Mouse (Mus musculus): ENCODE measurements at regions not wholly inside any gene's neighbourhood (a gene's known extent, or its start where the extent isn't known, plus 50 kb on each side); places are given as distances from the start of the nearest gene placed in this dataset.

DNA sequence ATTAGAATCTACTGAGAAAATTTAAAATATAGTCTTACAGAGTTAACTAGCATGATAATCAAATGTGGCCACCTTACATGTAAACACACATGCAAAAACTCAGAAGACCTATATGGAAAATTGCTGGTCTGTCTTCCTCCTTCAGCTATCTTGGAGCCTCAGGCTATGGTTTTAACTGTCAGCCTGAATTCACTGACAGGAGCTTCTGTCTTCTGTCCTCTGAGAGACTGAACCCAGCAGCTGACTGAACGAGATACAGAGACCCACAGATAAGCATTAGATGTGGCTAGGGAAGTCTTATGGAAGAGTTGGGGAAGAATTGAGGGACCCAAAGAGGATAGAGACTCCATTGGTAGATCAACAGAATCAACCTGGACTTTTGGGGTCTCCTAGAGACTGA, 360.0 kb upstream of the Meox2 start:
- DNase-seq (ENCODE audit: low read depth): no peak
- TF ChIP-seq CTCF (IDR thresholded peaks at IDR 0.05; ENCODE audit: borderline replicate concordance, extremely low read depth, insufficient read depth, insufficient read length) (no peak), POLR2A (IDR thresholded peaks at IDR 0.05; ENCODE audit: borderline replicate concordance, extremely low read depth, insufficient read depth, insufficient read length, poor library complexity, severe bottlenecking) (no peak)

DNA sequence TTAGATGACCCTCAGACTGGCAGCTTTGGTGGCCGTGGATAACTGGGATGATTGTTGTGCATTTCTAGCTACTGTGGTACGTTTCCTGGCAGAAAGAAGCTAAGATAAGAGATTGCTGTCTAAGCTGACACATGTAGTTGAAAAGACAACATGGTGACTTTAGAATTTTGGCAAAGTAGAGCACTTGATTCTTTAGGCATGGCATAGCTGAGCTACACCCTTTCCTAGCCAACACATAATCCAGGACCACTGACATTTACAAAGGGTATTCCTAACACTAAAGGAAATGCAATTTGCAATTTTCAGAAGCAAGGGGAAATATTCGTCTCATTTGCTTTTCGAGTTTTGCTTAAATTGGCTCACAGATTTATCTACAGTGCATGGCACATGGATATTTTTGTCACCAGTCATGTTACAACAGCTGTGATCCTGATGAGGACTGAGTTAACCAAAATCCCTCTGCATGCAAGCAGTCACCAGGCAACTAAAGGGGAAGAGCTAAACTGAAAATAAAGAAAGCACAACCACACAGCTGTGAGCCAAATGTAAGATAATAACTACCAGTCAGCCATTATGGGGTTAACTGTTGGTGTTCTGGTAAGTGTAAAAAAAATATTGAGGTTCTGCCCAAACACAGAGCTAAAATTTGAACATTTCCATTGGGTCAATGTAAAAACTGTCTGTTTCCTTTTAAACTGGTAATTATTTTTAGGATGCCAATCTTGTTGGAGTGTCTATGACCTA, 342.9 kb upstream of the Meox2 start:
- TF ChIP-seq CTCF (IDR thresholded peaks at IDR 0.05; ENCODE audit: borderline replicate concordance, extremely low read depth, insufficient read depth, insufficient read length) (no peak), POLR2A (IDR thresholded peaks at IDR 0.05; ENCODE audit: borderline replicate concordance, extremely low read depth, insufficient read depth, insufficient read length, poor library complexity, severe bottlenecking) (no peak)
- peak; percentile 6 for DNase-seq (ENCODE audit: low read depth)

DNA sequence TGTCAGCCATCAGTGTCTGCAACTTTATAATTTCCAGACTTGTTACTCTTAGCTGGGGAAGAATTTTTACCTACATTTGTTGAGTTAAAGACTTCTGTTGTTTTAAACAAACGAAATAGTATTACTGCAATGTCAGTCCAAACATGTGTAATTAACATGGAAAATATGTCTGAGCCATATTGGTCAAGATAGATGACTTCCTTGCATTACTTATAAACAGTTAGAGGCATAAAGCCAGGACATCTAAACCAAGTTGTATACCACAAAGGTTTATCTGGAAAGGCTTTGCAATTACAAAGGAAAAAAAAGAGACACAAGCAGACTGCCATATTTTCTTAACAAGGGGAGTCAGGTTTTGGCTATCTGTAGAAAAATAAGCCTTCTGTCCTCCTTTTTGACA, 342.2 kb upstream of the Meox2 start:
- no peak for TF ChIP-seq CTCF (IDR thresholded peaks at IDR 0.05; ENCODE audit: borderline replicate concordance, extremely low read depth, insufficient read depth, insufficient read length)
- TF ChIP-seq POLR2A (IDR thresholded peaks at IDR 0.05; ENCODE audit: borderline replicate concordance, extremely low read depth, insufficient read depth, insufficient read length, poor library complexity, severe bottlenecking): no peak
- no peak for DNase-seq (ENCODE audit: low read depth)

DNA sequence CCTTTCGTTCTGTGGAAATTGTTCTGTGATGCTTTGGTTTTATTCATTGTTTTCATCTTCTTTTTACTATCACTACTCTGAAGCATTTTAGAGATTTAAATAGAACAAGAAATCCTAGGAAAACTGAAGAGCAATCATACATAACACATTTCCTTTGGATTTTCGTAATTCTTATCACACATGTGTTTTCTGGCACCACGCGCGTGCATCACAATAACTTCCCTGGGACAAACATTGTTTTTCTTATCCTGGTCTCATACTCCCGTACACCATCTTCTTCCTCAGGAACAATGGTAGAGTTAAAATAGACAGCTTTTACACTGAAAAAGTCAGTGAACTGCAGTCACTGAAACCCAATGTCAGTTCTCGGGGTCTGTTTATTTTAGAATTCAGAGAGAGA, 327.6 kb upstream of the Meox2 start:
- TF ChIP-seq POLR2A (IDR thresholded peaks at IDR 0.05; ENCODE audit: borderline replicate concordance, extremely low read depth, insufficient read depth, insufficient read length, poor library complexity, severe bottlenecking): no peak
- no peak for TF ChIP-seq CTCF (IDR thresholded peaks at IDR 0.05; ENCODE audit: borderline replicate concordance, extremely low read depth, insufficient read depth, insufficient read length)

DNA sequence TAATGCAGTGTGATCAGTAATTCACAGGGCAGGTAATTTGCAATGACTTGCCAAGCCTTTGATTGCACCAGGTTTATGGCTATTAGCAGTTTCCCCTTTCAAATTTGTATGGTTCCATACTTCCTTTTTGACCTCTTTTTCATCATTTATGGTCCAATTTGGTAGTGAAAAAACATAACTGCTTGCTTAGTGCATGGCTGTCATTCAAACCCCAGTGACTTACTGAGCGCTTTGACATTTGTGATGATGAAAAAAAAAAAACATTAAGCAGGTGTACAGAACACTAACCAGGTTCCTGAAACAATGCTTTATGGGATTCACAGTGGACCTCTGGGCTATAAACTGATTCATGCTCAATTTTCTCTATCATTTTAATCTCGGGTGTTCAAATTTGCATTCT, 317.5 kb upstream of the Meox2 start:
- peak; percentile 4 for DNase-seq (ENCODE audit: low read depth)
- TF ChIP-seq POLR2A (IDR thresholded peaks at IDR 0.05; ENCODE audit: borderline replicate concordance, extremely low read depth, insufficient read depth, insufficient read length, poor library complexity, severe bottlenecking) (no peak), CTCF (IDR thresholded peaks at IDR 0.05; ENCODE audit: borderline replicate concordance, extremely low read depth, insufficient read depth, insufficient read length) (no peak)

More for the DNA sequence above, 327.6 kb upstream of the Meox2 start:
- DNase-seq (ENCODE audit: low read depth): no peak

DNA sequence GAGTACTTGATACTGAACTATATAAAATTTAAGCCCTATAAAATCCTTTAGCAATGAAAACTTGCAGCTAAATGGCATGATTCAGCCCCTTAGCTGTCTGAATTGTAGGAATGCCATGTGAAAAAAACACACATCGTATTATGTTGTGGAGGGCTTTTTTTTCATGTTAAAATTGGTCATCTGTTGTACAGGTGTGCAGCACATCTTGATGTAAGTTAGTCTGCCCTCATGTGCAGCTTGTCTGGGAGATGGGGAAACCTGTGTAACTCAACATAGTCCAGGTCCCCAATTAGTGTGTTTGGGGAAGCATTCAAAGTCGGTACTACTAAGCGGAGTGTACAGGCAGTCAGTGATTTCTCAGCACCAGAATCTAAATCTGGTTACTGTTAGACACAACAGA, 316.9 kb upstream of the Meox2 start:
- TF ChIP-seq CTCF (IDR thresholded peaks at IDR 0.05; ENCODE audit: borderline replicate concordance, extremely low read depth, insufficient read depth, insufficient read length) (no peak), POLR2A (IDR thresholded peaks at IDR 0.05; ENCODE audit: borderline replicate concordance, extremely low read depth, insufficient read depth, insufficient read length, poor library complexity, severe bottlenecking) (no peak)

DNA sequence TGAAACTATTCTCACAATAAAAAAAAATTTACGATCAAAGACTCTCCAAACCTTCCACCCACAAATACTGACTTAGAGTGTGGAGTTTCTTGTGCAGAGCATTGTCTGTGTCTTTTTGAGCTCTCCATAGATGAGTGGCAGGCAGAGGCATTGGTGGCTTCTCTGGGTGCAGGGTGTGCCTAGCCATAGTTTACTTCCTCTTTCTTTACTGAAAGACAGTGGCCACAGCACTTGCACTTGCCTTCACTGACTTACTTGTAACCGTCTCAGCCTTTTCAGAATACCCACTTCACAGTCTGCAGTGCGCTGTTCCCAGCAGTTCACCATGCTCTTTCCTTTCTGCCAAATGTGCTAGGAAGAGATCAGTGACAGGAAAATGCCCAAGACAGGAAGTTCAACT, 316.1 kb upstream of the Meox2 start:
- no peak for DNase-seq (ENCODE audit: low read depth)
- TF ChIP-seq POLR2A (IDR thresholded peaks at IDR 0.05; ENCODE audit: borderline replicate concordance, extremely low read depth, insufficient read depth, insufficient read length, poor library complexity, severe bottlenecking) (no peak), CTCF (IDR thresholded peaks at IDR 0.05; ENCODE audit: borderline replicate concordance, extremely low read depth, insufficient read depth, insufficient read length) (no peak)

More for the DNA sequence above, 316.9 kb upstream of the Meox2 start:
- DNase-seq (ENCODE audit: low read depth): no peak

DNA sequence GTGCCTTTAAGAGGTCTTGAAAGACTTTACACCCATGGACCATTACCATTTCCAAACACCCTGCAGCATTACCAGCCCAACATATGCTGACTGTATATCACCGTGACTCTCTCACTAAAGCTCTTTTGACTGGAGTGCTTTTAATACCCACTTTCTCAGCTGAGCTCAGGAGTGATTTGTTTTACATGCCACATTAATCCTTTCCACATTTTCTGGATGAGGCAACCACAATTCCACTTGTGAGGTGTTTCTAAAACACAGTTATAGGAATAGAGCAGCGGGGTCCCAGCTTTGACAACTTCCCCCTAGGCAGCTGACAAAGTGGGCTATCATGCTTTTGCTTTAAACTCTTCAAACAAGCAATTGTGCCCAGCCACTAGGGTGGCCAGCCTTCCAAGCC, 314.5 kb upstream of the Meox2 start:
- no peak for TF ChIP-seq POLR2A (IDR thresholded peaks at IDR 0.05; ENCODE audit: borderline replicate concordance, extremely low read depth, insufficient read depth, insufficient read length, poor library complexity, severe bottlenecking)
- no peak for TF ChIP-seq CTCF (IDR thresholded peaks at IDR 0.05; ENCODE audit: borderline replicate concordance, extremely low read depth, insufficient read depth, insufficient read length)
- DNase-seq (ENCODE audit: low read depth): peak; percentile 79

DNA sequence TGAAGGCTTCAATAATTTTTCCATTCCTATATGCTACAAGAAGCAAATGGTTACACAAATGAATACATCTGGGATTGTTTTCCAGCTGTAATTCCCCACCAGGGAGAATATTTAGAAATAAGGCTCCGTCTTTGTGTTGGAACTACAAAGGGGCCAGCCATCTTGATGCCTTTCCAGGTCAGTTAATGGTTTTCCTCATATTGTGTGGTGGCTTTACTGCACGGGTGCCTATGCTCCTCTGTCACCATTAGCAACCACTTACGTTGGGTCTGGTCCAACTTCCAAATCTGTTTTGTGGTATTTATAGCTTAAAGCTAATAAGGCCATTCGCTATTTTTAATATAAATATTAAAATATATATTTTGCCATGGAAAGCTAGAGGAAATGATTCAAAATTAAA, 312.1 kb upstream of the Meox2 start:
- DNase-seq (ENCODE audit: low read depth): no peak
- TF ChIP-seq CTCF (IDR thresholded peaks at IDR 0.05; ENCODE audit: borderline replicate concordance, extremely low read depth, insufficient read depth, insufficient read length): no peak

DNA sequence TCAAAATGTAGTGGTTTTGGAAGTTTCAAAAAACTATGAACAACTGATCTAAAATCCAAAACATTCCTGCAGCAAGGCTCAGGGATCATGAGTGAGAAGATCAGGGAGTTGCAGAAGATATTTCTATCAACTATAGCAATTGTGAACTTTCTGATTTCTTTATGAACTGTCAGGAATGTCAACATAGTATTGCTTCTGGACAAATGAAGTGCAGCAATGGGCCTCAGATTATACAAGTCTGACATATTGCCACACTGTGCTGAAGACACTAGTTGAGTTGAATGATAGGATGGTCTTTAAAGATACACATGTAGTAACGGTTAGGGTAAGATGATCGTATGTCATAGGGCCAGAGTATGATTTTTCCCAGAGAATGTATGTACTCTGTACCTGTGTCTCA, 290.4 kb upstream of the Meox2 start:
- no peak for DNase-seq (ENCODE audit: low read depth)
- TF ChIP-seq POLR2A (IDR thresholded peaks at IDR 0.05; ENCODE audit: borderline replicate concordance, extremely low read depth, insufficient read depth, insufficient read length, poor library complexity, severe bottlenecking) (no peak), CTCF (IDR thresholded peaks at IDR 0.05; ENCODE audit: borderline replicate concordance, extremely low read depth, insufficient read depth, insufficient read length) (no peak)

DNA sequence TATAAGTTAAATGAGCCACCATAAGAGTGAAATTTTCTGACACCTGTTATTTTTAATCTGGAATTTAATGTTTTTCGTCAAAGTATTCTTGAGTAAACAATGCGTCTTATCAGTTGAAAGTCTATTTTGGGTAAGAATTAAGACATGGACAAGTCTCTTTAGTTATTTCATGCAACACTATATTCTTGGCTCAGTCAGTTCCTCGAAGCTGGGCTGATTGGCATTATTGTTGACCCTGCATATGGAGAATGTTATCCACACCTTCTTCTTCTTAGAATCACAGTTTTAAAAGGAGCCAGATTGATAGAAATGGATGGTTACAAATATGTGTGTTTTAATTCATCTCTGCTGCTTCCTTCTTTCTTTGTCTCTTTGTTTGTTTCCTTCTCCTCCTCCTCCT, 289.5 kb upstream of the Meox2 start:
- no peak for DNase-seq (ENCODE audit: low read depth)
- TF ChIP-seq CTCF (IDR thresholded peaks at IDR 0.05; ENCODE audit: borderline replicate concordance, extremely low read depth, insufficient read depth, insufficient read length) (no peak), POLR2A (IDR thresholded peaks at IDR 0.05; ENCODE audit: borderline replicate concordance, extremely low read depth, insufficient read depth, insufficient read length, poor library complexity, severe bottlenecking) (no peak)

DNA sequence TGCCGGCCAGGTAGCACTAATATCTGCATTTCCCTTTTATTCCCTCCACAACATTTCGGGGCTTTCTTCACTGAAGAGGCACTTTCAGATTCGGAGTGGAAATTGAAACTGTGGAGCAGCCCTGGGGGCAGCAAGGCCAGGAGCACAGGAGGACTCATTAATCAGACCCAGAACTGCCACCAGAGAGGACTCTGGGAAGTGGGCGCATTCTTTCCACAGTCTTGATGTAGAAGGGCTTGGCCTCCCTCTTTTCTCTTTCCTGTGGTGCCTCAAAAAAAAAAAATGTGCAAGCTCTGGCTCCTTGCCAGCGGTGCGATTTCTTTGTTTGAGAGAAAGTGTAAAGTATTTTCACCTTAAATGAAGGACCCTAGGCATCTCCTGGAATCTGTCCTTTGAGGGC, 281.6 kb upstream of the Meox2 start:
- DNase-seq (ENCODE audit: low read depth): peak; percentile 53
- no peak for TF ChIP-seq POLR2A (IDR thresholded peaks at IDR 0.05; ENCODE audit: borderline replicate concordance, extremely low read depth, insufficient read depth, insufficient read length, poor library complexity, severe bottlenecking)
- TF ChIP-seq CTCF (IDR thresholded peaks at IDR 0.05; ENCODE audit: borderline replicate concordance, extremely low read depth, insufficient read depth, insufficient read length): no peak

Measured in brain, embryonic 14.5 days (tissue).